Mouse (Mus musculus) macrophage (primary cell): ENCODE measurements at regions not wholly inside any gene's neighbourhood (a gene's known extent, or its start where the extent isn't known, plus 50 kb on each side); places are given as distances from the start of the nearest gene placed in this dataset.

Experiments used
- H3K27ac ChIP-seq: fragments of 350-480 bp; formaldehyde crosslinking; 2 replicates; pipeline ENCODE4 v1.9.0; 2021
- H3K36me3 ChIP-seq: fragments of 350-480 bp; formaldehyde crosslinking; 2 replicates; pipeline ENCODE4 v1.9.0; 2021; ENCODE audit errors: inconsistent target
- H3K4me3 ChIP-seq: fragments of 350-480 bp; formaldehyde crosslinking; 2 replicates; pipeline ENCODE4 v1.9.0; 2021; ENCODE audit errors: inconsistent target
- H3K79me2 ChIP-seq: fragments of 350-480 bp; formaldehyde crosslinking; 2 replicates; pipeline ENCODE4 v1.9.0; 2021; ENCODE audit errors: inconsistent target
- WGBS: methylation state at CpG from one replicate; pipeline ENCODE4 v1.1.7; 2026; ENCODE audit warnings: inconsistent platforms; ENCODE audit not compliant: missing documents; 5-methylcytosine and 5-hydroxymethylcytosine counted together

GRCm38 (mm10) chr10:111684409-111685346 is 178.6 kb downstream of the Phlda1 start:
- no peaks in the 10 kb centered on the region for H3K36me3 ChIP-seq
- no peak overlapping the region for H3K4me3 ChIP-seq
- 89% methylated on average over 9 of the region's 10 CpGs for WGBS
- no peaks in the 10 kb centered on the region for H3K79me2 ChIP-seq
- no peak overlapping the region for H3K27ac ChIP-seq

DNA sequence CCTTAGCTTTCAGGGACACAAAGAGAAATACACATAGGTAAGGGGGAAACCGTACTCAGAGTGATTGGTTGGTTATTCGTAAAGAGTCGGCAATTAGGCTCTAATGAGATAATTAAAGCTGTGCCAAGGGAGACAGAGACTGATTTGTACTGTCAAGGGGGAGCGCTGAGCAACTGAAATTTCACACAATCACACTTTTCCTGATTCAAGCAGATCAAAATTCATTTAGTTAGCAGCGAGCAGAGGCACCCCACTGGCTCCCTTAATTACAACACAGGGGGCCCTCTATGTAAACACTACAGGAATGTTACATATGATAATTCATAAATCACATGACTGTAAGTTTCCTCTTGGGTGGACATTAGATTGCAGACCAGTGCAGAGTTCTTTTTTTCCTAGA is 180.5 kb downstream of the Phlda1 start:
- Histone ChIP-seq H3K4me3 (no peak overlapping the region), H3K27ac (no peak overlapping the region), H3K79me2 (no peaks in the 10 kb centered on the region), H3K36me3 (no peaks in the 10 kb centered on the region)
- 96% methylated on average over 5 of the region's 5 CpGs for WGBS

GRCm38 (mm10) chr10:111689587-111689986 is 183.5 kb downstream of the Phlda1 start:
- no peaks in the 10 kb centered on the region for H3K79me2 ChIP-seq
- 92% methylated on average over 9 of the region's 10 CpGs for WGBS
- H3K27ac ChIP-seq, result no peak overlapping the region
- no peaks in the 10 kb centered on the region for H3K36me3 ChIP-seq
- H3K4me3 ChIP-seq, result no peak overlapping the region

- Histone ChIP-seq H3K36me3 (no peaks in the 10 kb centered on the region), H3K79me2 (no peaks in the 10 kb centered on the region)
Measured at GRCm38 (mm10) chr10:111693762-111694161, 187.7 kb downstream of the Phlda1 start.

GRCm38 (mm10) chr10:111694227-111695200 is 188.4 kb downstream of the Phlda1 start:
- Histone ChIP-seq H3K36me3 (no peaks in the 10 kb centered on the region), H3K79me2 (no peaks in the 10 kb centered on the region), H3K4me3 (no peak overlapping the region), H3K27ac (no peak overlapping the region)
- WGBS, result 91% methylated on average over 6 of the region's 6 CpGs

More at GRCm38 (mm10) chr10:111693762-111694161, 187.7 kb downstream of the Phlda1 start:
- H3K27ac ChIP-seq, result no peak overlapping the region
- no peak overlapping the region for H3K4me3 ChIP-seq

DNA sequence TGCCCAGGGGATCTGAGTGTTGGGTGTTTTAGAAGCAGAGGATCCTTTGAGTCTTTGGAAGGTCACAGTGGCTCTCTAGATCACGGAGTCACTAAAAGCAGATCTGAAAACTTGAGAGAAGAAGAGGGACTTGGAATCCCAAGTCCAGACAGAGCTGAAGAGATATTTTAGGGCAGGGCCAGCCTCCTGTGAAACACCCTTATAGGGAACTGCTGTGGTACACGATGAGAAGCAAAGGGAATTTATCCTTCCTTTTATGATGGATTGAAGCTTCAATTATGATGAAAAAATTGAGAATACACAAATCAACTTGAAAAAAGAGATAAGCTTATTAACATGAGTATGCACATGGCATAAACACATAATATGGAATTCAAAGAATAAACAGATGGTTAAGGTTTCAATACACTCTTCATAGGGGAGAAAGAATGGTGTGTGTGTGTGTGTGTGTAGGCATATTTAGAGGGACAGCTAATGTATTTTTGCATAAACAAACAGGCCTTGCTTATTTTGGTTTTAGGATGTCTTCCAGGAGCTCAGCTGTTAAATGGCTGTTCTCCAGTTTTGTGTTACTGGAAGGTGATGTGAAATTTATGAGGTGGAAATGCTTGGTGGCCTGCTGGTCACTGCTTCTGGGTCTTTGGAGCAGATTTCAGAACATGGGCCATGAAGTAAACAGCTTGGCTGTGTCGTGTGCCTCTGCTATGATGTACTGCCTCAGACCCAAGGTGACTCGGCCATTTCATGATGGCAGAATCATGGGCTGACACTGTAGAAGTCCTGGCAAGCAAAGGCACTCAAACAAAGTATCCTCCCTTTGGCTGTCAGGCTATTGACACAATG is 190.1 kb downstream of the Phlda1 start:
- 96% methylated on average over 4 of the region's 4 CpGs for WGBS
- H3K4me3 ChIP-seq, result no peak overlapping the region
- no peak overlapping the region for H3K27ac ChIP-seq
- no peaks in the 10 kb centered on the region for H3K79me2 ChIP-seq
- no peaks in the 10 kb centered on the region for H3K36me3 ChIP-seq

GRCm38 (mm10) chr10:111696987-111697386 is 190.9 kb downstream of the Phlda1 start:
- WGBS, result 32% methylated on average over 2 of the region's 2 CpGs
- Histone ChIP-seq H3K36me3 (no peaks in the 10 kb centered on the region), H3K27ac (no peak overlapping the region), H3K79me2 (no peaks in the 10 kb centered on the region), H3K4me3 (no peak overlapping the region)

GRCm38 (mm10) chr10:111699557-111700508 is 193.7 kb downstream of the Phlda1 start:
- WGBS, result 96% methylated on average over 16 of the region's 16 CpGs
- no peaks in the 10 kb centered on the region for H3K36me3 ChIP-seq
- no peaks in the 10 kb centered on the region for H3K79me2 ChIP-seq
- no peak overlapping the region for H3K27ac ChIP-seq
- H3K4me3 ChIP-seq, result no peak overlapping the region

DNA sequence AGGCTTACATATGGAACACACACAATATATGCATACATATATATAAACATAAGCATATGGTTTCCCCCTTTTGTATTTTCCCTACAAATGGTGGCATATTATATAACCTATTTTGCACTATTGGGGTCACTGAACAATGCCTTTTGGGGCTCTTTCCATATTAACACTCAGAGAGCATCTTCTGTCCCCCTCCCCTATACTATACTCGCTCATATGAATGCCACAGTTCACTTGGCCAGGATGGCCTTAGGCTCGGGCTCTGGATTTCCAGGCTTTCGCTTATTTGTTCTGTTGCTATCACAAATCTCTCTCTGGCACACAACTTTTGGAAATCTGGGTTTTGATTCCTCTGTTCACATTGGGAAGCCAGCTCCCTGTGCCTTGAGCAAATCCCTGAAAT is 194.5 kb downstream of the Phlda1 start:
- Histone ChIP-seq H3K27ac (no peak overlapping the region), H3K79me2 (no peaks in the 10 kb centered on the region), H3K4me3 (no peak overlapping the region), H3K36me3 (no peaks in the 10 kb centered on the region)
- 96% methylated on average over 3 of the region's 3 CpGs for WGBS

- Histone ChIP-seq H3K4me3 (no peak overlapping the region), H3K36me3 (no peaks in the 10 kb centered on the region), H3K27ac (no peak overlapping the region), H3K79me2 (no peaks in the 10 kb centered on the region)
- 49% methylated on average over 4 of the region's 4 CpGs for WGBS
Measured at GRCm38 (mm10) chr10:111701138-111701537, 195.1 kb downstream of the Phlda1 start.

GRCm38 (mm10) chr10:111702435-111702834 is 196.3 kb downstream of the Phlda1 start:
- no peaks in the 10 kb centered on the region for H3K36me3 ChIP-seq
- 97% methylated on average over 6 of the region's 6 CpGs for WGBS
- H3K79me2 ChIP-seq, result no peaks in the 10 kb centered on the region
- no peak overlapping the region for H3K4me3 ChIP-seq
- no peak overlapping the region for H3K27ac ChIP-seq

DNA sequence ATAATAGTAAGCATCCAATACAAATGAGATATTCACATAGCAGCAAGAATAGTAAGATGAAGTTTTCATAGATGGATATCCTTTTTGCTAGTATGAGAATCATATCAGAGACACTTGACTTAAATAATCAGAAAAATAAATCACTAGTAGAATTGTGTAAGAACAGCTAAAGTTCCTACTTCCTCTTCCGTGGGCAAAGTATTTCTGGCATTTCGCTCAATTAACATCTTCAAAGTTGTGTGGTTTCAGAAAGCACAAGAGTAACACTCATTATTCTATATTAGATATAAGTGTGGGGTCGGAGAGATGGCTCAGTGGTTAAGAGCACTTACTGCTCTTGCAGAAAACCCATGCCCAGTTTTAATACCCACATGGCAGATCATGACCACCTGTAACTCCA is 197.4 kb downstream of the Phlda1 start:
- Histone ChIP-seq H3K27ac (no peak overlapping the region), H3K36me3 (no peaks in the 10 kb centered on the region), H3K79me2 (no peaks in the 10 kb centered on the region), H3K4me3 (no peak overlapping the region)
- WGBS, result 29% methylated on average over 3 of the region's 3 CpGs

DNA sequence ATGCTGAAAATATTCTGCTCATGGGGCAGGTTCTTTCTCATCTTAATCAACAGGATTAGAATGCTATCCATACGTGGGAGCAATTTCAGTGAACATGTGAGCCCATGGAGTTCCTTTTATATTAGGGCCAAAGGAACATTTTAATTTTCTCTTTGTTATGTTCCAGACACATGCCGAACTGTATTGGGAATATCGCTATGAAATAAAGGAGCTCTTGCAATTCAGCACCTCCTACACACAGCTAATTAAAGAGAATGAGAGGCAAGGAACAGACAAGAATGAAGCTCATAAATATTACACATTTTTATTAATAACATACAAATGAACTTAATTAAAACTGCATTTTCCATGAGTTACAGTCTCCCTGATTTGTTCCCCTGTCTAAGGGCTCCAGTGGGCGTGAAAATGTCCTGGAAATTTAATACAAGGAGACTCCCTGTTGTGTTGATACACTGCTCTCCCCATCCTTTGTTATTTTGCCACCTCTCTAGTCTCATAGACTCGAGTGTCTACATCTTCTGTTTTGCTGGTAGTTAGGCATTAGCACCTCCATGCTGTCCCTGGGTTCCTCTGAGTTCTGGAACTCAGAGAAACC is 205.5 kb downstream of the Phlda1 start:
- Histone ChIP-seq H3K27ac (no peak overlapping the region), H3K4me3 (no peak overlapping the region), H3K36me3 (no peaks in the 10 kb centered on the region), H3K79me2 (no peaks in the 10 kb centered on the region)
- WGBS, result 89% methylated on average over 5 of the region's 5 CpGs
